Mouse (Mus musculus): Measurements from ENCODE around the gene Npsr1. TPM values are rescaled to one million over a fixed set of nuclear protein-coding genes. Genes with fewer than 3 reads are reported as not detected.

Gene Npsr1
- not detected for total RNA-seq (2018; cell fraction: chromatin; rRNA removed)
- not detected for total RNA-seq (2018; cell fraction: cytosol; rRNA removed)
- not detected for total RNA-seq (2018; cell fraction: nucleus; rRNA removed)
- not detected in 3 replicates for polyA plus RNA-seq (2018)

DNA sequence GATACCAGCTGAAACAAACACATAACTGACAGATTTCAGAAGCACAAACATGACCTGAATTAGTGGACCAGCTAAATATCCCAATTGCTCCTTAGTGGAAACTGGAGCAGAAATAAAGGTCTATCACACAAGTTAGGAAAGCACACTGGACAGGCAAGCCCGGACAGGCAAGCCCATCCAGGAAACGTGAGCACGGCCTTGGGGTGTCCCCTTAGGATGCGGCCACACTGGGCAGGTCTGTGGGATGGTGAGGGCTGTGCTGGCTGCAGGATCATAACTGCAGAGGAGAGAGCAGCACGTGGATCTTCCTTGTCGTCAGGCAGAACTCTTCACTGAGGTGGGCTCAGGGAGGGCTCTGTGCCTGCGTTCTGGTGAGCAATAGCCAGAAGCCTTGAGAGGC lies at the start of gene Npsr1:
Gene Npsr1 (plus strand): TSS at position 301 of the 400 bp plus-strand sequence.
- Histone ChIP-seq H3K27ac (no peak within 1 kb of the TSS), H3K79me2 (ENCODE audit: inconsistent target) (no peaks in the 10 kb centered on the region), H3K4me3 (ENCODE audit: inconsistent target) (no peak within 1 kb of the TSS), H3K36me3 (ENCODE audit: inconsistent target) (no peaks in the 10 kb centered on the region)
- 79% methylated on average over 7 of the region's 7 CpGs for WGBS (ENCODE audit: missing documents)

DNA sequence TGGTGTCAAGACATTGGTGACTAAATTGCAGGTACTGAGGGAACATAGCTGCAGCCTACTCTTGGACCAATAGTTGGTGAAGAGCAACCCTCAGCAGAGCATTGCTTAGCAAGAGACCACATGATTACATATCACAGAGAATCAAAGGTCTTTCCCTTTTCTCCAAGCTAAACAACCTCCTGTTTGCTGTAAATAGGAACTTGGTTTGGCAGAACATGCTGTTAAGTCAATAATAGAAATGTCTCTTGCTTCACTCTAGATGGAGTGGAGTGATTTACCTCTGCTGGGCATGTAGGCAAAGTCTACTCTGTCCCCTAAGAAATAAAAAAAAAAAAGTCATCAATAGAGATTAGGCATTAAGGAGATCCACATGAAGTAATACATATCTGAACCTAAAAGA lies 46.3 kb upstream of the Npsr1 start:
- no peaks in the 10 kb centered on the region for H3K79me2 ChIP-seq (ENCODE audit: inconsistent target)
- no peak overlapping the region for H3K27ac ChIP-seq
- no peak overlapping the region for H3K4me3 ChIP-seq (ENCODE audit: inconsistent target)
- H3K36me3 ChIP-seq (ENCODE audit: inconsistent target), result no peaks in the 10 kb centered on the region

- Histone ChIP-seq H3K36me3 (ENCODE audit: inconsistent target) (no peaks in the 10 kb centered on the region), H3K4me3 (ENCODE audit: inconsistent target) (no peak overlapping the region), H3K79me2 (ENCODE audit: inconsistent target) (no peaks in the 10 kb centered on the region), H3K27ac (no peak overlapping the region)
Measured at GRCm38 (mm10) chr9:24063251-24063650, 34.5 kb upstream of the Npsr1 start.

DNA sequence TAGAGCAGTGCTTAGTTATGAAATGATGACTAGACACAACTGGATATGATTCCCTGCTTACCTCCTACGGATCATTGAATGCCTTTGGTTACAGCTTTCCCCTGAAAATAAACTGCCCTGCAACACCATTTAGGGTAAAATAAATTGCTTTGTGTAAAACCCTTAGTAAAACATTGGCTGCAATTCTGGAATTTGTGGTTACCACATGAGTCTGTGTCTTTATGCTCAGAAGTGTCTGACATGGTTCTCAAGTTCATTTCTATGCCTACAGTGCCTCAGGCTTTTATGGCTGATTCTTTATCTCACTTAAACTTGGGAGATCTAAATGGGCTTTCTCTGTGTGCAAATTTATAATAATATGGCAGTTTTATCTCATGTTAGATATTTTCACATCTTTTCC lies 26.1 kb upstream of the Npsr1 start:
- no peak overlapping the region for H3K4me3 ChIP-seq (ENCODE audit: inconsistent target)
- H3K36me3 ChIP-seq (ENCODE audit: inconsistent target), result no peaks in the 10 kb centered on the region
- no peak overlapping the region for H3K27ac ChIP-seq
- no peaks in the 10 kb centered on the region for H3K79me2 ChIP-seq (ENCODE audit: inconsistent target)
- WGBS (ENCODE audit: missing documents), result 100% methylated on average over 1 of the region's 1 CpGs

DNA sequence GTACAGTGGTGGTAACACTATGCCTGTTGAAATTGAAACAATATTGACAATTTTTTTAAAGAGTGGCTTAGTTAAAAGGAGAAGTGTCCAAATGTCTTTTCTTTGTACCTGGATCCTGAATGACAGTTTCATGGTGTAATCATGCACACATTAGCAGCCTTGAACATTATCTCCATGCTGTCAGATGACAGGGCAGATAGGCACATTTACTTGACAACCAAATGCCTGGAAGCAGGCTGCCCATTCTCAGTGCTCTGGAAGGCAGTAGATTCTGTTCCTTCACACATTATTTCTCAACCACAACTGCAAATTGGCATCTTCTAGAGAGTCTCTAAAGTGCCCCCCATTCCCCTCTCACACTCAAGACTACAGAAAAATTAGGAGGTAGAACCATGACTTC lies 20.2 kb upstream of the Npsr1 start:
- Histone ChIP-seq H3K79me2 (ENCODE audit: inconsistent target) (no peaks in the 10 kb centered on the region), H3K27ac (no peak overlapping the region), H3K4me3 (ENCODE audit: inconsistent target) (no peak overlapping the region), H3K36me3 (ENCODE audit: inconsistent target) (no peaks in the 10 kb centered on the region)

DNA sequence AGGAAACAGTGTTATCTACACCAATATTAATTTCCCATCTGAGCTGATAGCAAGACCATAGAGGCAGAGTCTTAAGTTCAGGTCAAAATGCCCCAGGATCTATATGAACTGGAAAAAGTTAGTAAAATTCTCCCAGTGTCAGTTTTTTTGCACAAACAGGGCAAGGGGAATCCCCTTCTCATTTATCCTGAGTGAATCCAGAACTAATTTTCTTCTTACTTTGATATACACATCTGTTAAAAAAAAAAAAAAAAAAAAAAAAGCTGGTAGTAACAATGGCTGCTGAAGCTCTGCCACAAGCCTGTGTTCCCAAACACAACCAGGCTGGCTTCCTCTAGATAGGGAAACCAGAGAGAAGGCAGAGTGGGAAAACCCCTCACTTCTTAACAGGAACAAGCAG lies 5.9 kb upstream of the Npsr1 start:
- Histone ChIP-seq H3K36me3 (ENCODE audit: inconsistent target) (no peaks in the 10 kb centered on the region), H3K27ac (no peak overlapping the region), H3K79me2 (ENCODE audit: inconsistent target) (no peaks in the 10 kb centered on the region), H3K4me3 (ENCODE audit: inconsistent target) (no peak overlapping the region)

- no peak overlapping the region for H3K27ac ChIP-seq
- H3K4me3 ChIP-seq (ENCODE audit: inconsistent target), result no peak overlapping the region
- 6% methylated on average over 2 of the region's 2 CpGs for WGBS (ENCODE audit: missing documents)
- H3K36me3 ChIP-seq (ENCODE audit: inconsistent target), result no peaks in the 10 kb centered on the region
- no peaks in the 10 kb centered on the region for H3K79me2 ChIP-seq (ENCODE audit: inconsistent target)
Measured at GRCm38 (mm10) chr9:24098526-24098925, 730 bp downstream of the Npsr1 start.

GRCm38 (mm10) chr9:24099631-24100030 lies 1.8 kb downstream of the Npsr1 start:
- Histone ChIP-seq H3K27ac (no peak overlapping the region), H3K36me3 (ENCODE audit: inconsistent target) (no peaks in the 10 kb centered on the region), H3K79me2 (ENCODE audit: inconsistent target) (no peaks in the 10 kb centered on the region), H3K4me3 (ENCODE audit: inconsistent target) (no peak overlapping the region)
- WGBS (ENCODE audit: missing documents), result 85% methylated on average over 4 of the region's 4 CpGs

DNA sequence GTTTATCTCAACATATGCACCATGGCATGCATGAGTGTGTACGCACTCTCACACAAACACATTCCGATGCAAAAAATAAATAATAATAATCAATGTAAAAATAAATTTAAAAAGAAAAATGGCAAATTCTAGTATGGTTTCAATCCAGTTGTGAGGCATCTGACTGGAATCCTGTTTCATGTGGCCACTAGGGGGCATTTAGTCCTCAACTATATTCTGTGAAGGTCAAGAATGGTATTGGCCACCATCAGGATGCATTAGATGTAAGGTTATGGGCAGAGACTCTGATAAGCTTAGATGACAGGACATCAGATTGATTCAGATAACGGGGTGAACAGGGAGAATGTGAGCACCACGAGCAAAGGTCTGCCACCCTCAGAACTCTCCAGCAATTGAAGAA lies 21.6 kb downstream of the Npsr1 start:
- H3K4me3 ChIP-seq (ENCODE audit: inconsistent target), result no peak overlapping the region
- WGBS (ENCODE audit: missing documents), result 60% methylated on average over 4 of the region's 4 CpGs

GRCm38 (mm10) chr9:24133142-24133541 lies 35.3 kb downstream of the Npsr1 start:
- no peak overlapping the region for H3K4me3 ChIP-seq (ENCODE audit: inconsistent target)
- no peaks in the 10 kb centered on the region for H3K79me2 ChIP-seq (ENCODE audit: inconsistent target)
- H3K27ac ChIP-seq, result no peak overlapping the region
- WGBS (ENCODE audit: missing documents), result 75% methylated on average over 1 of the region's 1 CpGs
- no peaks in the 10 kb centered on the region for H3K36me3 ChIP-seq (ENCODE audit: inconsistent target)

More for the DNA sequence above, 21.6 kb downstream of the Npsr1 start:
- Histone ChIP-seq H3K36me3 (ENCODE audit: inconsistent target) (no peaks in the 10 kb centered on the region), H3K79me2 (ENCODE audit: inconsistent target) (no peaks in the 10 kb centered on the region), H3K27ac (no peak overlapping the region)

DNA sequence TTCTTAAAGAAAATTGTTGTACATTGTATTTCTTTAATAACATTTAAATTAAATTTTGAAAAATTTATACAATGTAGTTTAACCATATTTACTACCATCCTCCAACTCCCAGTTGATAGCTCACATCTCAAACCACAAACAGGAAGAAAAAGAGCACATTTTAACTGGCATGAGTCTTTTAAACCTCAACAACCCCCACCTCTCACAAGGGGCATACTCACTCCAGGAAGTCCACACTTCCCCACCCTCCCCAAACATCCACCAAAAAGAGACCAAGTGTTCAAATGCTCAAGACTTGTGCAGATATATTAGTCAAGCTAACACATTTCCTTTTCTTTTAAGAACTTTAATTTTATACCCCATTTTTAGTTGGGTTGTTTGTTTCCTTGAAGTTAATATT lies 38.6 kb downstream of the Npsr1 start:
- H3K79me2 ChIP-seq (ENCODE audit: inconsistent target), result no peaks in the 10 kb centered on the region
- no peak overlapping the region for H3K4me3 ChIP-seq (ENCODE audit: inconsistent target)
- no peaks in the 10 kb centered on the region for H3K36me3 ChIP-seq (ENCODE audit: inconsistent target)
- no peak overlapping the region for H3K27ac ChIP-seq

DNA sequence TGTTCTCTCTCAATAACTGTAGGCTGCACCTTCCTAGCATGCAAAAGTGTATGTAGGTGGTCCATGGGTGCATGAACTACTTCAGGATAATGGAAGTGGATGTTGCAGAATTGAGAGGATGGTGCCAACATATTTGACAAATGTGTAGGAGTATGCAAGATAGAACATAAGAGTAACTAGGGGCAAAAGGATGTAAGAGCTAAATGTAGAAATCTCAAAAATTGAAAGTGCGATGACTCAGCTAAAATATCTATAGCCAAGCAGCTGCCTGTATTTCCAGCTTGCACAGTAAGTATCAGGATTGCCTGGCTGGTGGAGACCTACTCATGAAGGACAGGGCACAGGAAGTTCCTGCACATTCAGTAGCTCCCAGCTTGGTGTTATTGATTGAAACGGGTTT lies 46.5 kb downstream of the Npsr1 start:
- 62% methylated on average over 2 of the region's 2 CpGs for WGBS (ENCODE audit: missing documents)
- H3K79me2 ChIP-seq (ENCODE audit: inconsistent target), result no peaks in the 10 kb centered on the region
- H3K27ac ChIP-seq, result no peak overlapping the region

DNA sequence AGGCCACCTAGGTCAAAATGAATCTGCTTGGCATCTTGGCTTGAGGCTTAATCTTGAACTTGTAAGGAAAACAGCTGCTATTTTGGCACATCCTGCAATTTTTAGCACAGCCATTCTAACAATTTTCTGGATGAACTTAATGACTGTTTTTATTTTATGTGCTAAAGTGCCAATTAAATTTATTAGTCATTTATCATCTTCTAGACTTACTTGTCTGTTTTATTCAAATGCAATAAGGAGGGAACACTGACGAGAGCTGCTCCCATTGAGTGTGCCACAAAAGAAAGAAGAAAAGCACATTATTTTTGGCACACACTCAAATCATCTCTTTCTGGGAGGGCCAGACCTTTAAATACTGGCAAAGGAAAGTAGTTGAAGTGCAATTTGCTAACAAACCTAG lies 59.4 kb downstream of the Npsr1 start:
- H3K27ac ChIP-seq, result no peak overlapping the region
- WGBS (ENCODE audit: missing documents), result 89% methylated on average over 1 of the region's 1 CpGs

More for the DNA sequence above, 46.5 kb downstream of the Npsr1 start:
- no peaks in the 10 kb centered on the region for H3K36me3 ChIP-seq (ENCODE audit: inconsistent target)
- no peak overlapping the region for H3K4me3 ChIP-seq (ENCODE audit: inconsistent target)

DNA sequence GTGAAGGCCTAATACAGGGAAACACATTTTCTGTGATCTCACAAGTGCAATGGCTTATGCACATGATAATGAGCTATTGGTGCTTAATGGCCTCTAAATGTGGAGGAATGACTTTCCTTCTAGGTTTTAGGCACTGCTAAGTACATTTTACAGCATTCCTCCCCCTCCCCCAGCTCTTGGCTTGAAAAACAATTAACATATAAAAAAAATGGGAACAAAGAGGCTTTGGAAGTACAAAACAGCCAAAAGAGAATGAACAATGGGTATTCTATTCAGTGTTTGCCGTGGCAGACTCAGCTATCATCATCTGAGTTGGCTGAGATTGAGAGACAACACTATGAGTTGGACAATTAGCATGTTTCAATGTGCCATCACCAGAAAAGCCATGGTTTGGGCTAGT lies 62.6 kb downstream of the Npsr1 start:
- no peaks in the 10 kb centered on the region for H3K36me3 ChIP-seq (ENCODE audit: inconsistent target)
- no peak overlapping the region for H3K27ac ChIP-seq
- 44% methylated on average over 1 of the region's 1 CpGs for WGBS (ENCODE audit: missing documents)
- no peak overlapping the region for H3K4me3 ChIP-seq (ENCODE audit: inconsistent target)
- no peaks in the 10 kb centered on the region for H3K79me2 ChIP-seq (ENCODE audit: inconsistent target)

More for the DNA sequence above, 59.4 kb downstream of the Npsr1 start:
- H3K36me3 ChIP-seq (ENCODE audit: inconsistent target), result no peaks in the 10 kb centered on the region
- H3K4me3 ChIP-seq (ENCODE audit: inconsistent target), result no peak overlapping the region
- no peaks in the 10 kb centered on the region for H3K79me2 ChIP-seq (ENCODE audit: inconsistent target)

- WGBS (ENCODE audit: missing documents), result 71% methylated on average over 1 of the region's 1 CpGs
- H3K4me3 ChIP-seq (ENCODE audit: inconsistent target), result no peak overlapping the region
- H3K79me2 ChIP-seq (ENCODE audit: inconsistent target), result no peaks in the 10 kb centered on the region
- no peaks in the 10 kb centered on the region for H3K36me3 ChIP-seq (ENCODE audit: inconsistent target)
- no peak overlapping the region for H3K27ac ChIP-seq
Measured at GRCm38 (mm10) chr9:24168501-24168900, 70.7 kb downstream of the Npsr1 start.

GRCm38 (mm10) chr9:24170728-24171127 lies 72.9 kb downstream of the Npsr1 start:
- Histone ChIP-seq H3K36me3 (ENCODE audit: inconsistent target) (no peaks in the 10 kb centered on the region), H3K79me2 (ENCODE audit: inconsistent target) (no peaks in the 10 kb centered on the region), H3K27ac (no peak overlapping the region), H3K4me3 (ENCODE audit: inconsistent target) (no peak overlapping the region)
- WGBS (ENCODE audit: missing documents), result 71% methylated on average over 1 of the region's 1 CpGs
